Mouse (Mus musculus): ENCODE measurements at regions not wholly inside any gene's neighbourhood (a gene's known extent, or its start where the extent isn't known, plus 50 kb on each side); places are given as distances from the start of the nearest gene placed in this dataset.
A peak's percentile ranks its signal among the peaks of the same experiment; 100 is the strongest.

DNA sequence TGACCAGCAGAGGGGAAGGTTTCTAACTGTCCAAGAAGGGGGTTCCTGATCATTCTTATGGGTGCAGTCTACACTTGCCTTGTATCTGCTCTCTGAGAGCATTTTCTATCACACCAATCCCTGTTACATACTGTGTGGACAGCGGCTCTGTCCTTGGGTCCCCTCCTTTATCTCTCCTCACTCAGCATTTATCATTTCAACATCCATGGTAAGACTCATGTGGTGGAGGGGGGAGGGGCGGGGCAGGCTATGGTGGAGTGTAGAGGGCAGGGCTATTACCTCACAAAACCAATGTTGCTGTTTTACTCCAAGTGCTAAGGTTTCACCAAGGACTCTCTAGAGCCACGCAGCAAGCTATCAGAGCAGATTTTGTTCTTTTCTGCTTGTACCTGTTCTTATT lies 65.9 kb upstream of the Gpr6 start:
- peak; percentile 40 for DNase-seq (ENCODE audit: low spot score)
